Mouse (Mus musculus) thymus, adult 2 months (tissue): ENCODE measurements around the gene Dcps. TPM values are rescaled to one million over a fixed set of nuclear protein-coding genes. Genes with fewer than 3 reads are reported as not detected.

Experiments
- DNase-seq: peaks from one replicate; pipeline ENCODE4 v3.0.0; 2021
- H3K27ac ChIP-seq: fragments of 200-500 bp; 2 replicates; pipeline ENCODE4 v1.5.1; 2012; ENCODE audit warnings: low read length, control low read depth; ENCODE audit not compliant: control insufficient read depth, insufficient read depth
- H3K27me3 ChIP-seq: fragments of 200-500 bp; 2 replicates; pipeline ENCODE4 v1.6.1; 2012; ENCODE audit warnings: mild to moderate bottlenecking, low read length, moderate library complexity, mixed read lengths; ENCODE audit not compliant: control insufficient read depth, insufficient read depth
- H3K36me3 ChIP-seq: fragments of 200-500 bp; 2 replicates; pipeline ENCODE4 v1.6.1; 2012; ENCODE audit warnings: mild to moderate bottlenecking, low read length, moderate library complexity; ENCODE audit not compliant: control insufficient read depth, insufficient read depth
- H3K4me1 ChIP-seq: fragments of 200-500 bp; replicated peaks from 2 replicates; pipeline ENCODE4 v1.6.1; 2012; ENCODE audit warnings: low read length; ENCODE audit not compliant: control insufficient read depth, insufficient read depth
- H3K4me3 ChIP-seq: fragments of 200-500 bp; 2 replicates; pipeline ENCODE4 v1.5.1; 2012; ENCODE audit warnings: mild to moderate bottlenecking, low read length, control low read depth, moderate library complexity; ENCODE audit not compliant: control insufficient read depth, insufficient read depth
- CTCF ChIP-seq: fragments of 200-500 bp; IDR thresholded peaks from 2 replicates; pipeline ENCODE4 v1.5.1; 2012; ENCODE audit warnings: mild to moderate bottlenecking, control low read depth, low read length, moderate library complexity, borderline replicate concordance; ENCODE audit not compliant: control insufficient read depth, poor library complexity, insufficient read depth; ENCODE audit errors: extremely low read depth
- POLR2A ChIP-seq: fragments of 200-500 bp; IDR thresholded peaks from 2 replicates; pipeline ENCODE4 v1.6.1; 2012; ENCODE audit warnings: mild to moderate bottlenecking, low read length, control low read depth, moderate library complexity; ENCODE audit not compliant: control insufficient read depth, poor library complexity, insufficient read depth; ENCODE audit errors: extremely low read depth
- WGBS: fragments of 180-500 bp; shearing (Covaris S2); methylation state at CpG from one replicate; pipeline ENCODE4 v1.1.7; 2018; 5-methylcytosine and 5-hydroxymethylcytosine counted together
- polyA plus RNA-seq: library from polyadenylated mRNA; depleted of rRNA; stranded (reverse); fragments of >200 nt; gene quantifications from 2 replicates; pipeline ENCODE4 v1.2.3, GENCODE M21; 2012

Dcps gene
- polyA plus RNA-seq, 1 experiment: 65.2 TPM

DNA sequence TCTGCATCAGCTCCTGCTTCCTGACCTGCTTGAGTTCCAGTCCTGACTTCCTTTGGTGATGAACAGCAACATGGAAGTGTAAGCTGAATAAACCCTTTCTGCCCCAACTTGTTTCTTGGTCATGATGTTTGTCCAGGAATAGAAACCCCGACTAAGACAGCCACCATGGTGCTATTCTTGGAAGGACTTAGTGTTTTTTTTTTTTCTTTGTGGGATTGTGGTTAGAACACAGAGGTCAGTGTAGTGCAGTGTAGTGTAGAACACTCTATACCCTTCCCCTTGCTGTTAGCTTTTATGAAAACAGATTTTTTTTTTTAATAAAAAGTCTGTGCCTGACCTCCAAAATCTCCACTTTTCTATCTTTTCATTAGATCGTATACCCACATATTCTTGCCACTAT is 7.0 kb upstream of the Dcps start:
- no peaks in the 10 kb centered on the region for H3K36me3 ChIP-seq
- TF ChIP-seq CTCF (no peak), POLR2A (no peak)
- H3K27ac ChIP-seq: no peak overlapping the region
- peaks cover 2% of the 10 kb centered on the region; the same call in 1 of the 2 replicates for H3K4me1 ChIP-seq
- DNase-seq: no peak
- 45% methylated on average over 2 of the region's 2 CpGs for WGBS
- H3K27me3 ChIP-seq: no peaks in the 10 kb centered on the region
- no peak overlapping the region for H3K4me3 ChIP-seq

DNA sequence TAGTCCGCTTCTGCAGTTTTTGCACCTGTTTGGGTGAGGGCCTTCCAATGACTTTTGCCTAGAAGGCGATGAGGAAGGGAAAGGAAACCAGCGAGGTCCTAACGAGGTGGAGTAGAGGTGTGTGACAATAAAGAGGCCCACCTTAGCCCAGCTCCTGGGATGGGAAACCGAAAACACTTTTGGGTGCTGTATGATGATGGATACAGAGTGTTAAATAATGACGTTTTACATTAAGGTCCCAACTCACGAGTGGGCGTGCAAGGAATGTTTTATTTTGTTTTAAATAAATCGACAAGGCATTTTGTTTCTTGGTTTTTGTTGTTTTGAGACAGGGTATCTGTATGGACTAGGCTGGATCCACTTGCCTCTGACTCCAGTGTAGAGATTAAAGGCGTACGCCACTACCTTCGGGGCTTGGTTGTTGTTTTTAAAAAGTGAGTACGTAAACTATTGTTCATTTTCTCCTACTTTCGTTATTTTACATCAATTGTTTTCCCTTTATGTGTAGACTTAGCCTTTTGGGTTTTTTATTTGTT is 331 bp upstream of the Dcps start:
- Histone ChIP-seq H3K36me3 (no peaks in the 10 kb centered on the region), H3K27me3 (no peaks in the 10 kb centered on the region), H3K4me1 (peaks cover 4% of the 10 kb centered on the region), H3K27ac (no peak overlapping the region), H3K4me3 (peak overlapping the region; percentile 37)
- TF ChIP-seq CTCF: no peak
- no peak for DNase-seq
- WGBS: 43% methylated on average over 14 of the region's 14 CpGs

DNA sequence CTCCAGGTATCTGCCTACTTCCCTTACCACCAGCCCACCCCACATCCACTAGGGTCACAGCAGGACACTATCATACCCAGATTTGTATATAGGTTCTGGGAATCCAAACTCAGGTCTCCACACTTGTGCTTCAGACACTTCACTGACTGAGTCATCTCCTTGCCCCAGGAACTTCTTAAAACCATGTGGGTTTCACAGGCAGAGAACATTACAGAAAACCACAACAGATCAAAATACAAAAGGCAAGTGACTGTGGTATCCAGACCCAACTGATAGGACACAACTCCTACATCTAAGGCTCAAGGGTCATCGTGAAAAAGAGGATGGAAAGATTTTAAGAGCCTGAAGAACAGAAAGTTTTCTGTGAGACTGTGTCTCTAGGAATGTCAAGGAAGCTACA is 2.5 kb downstream of the Dcps start:
- TF ChIP-seq POLR2A: no peak
- no peak for TF ChIP-seq CTCF
- 16% methylated on average over 1 of the region's 1 CpGs for WGBS
- peaks cover 4% of the 10 kb centered on the region for H3K4me1 ChIP-seq
- DNase-seq: no peak
- peaks cover 7% of the 10 kb centered on the region; the same call in 1 of the 2 replicates for H3K36me3 ChIP-seq
- no peak overlapping the region for H3K27ac ChIP-seq
- no peak overlapping the region for H3K4me3 ChIP-seq
- no peaks in the 10 kb centered on the region for H3K27me3 ChIP-seq

DNA sequence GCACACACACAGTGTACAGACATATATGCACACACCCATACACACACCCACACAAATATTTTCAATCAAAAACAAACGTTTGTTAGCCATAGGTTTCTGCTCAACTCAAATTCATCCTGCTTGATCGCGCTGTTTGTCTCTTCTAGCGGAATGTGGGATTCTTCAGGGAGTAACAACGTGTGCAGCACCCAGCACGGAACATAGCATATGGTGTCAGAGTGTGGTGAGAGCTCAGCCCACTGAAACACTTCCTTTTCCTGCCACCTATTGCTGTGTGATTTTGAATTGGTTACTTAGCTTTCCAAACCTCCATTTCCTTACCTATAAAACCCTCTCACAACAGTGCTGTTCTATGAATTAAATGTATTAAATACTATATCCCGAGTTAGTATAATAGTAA is 5.8 kb downstream of the Dcps start:
- Histone ChIP-seq H3K36me3 (peaks cover 12% of the 10 kb centered on the region; the same call in 1 of the 2 replicates), H3K4me3 (no peak overlapping the region), H3K27me3 (no peaks in the 10 kb centered on the region), H3K27ac (no peak overlapping the region), H3K4me1 (peaks cover under 1% of the 10 kb centered on the region)
- DNase-seq: no peak
- no peak for TF ChIP-seq CTCF
- no peak for TF ChIP-seq POLR2A
- WGBS: 81% methylated on average over 7 of the region's 7 CpGs

DNA sequence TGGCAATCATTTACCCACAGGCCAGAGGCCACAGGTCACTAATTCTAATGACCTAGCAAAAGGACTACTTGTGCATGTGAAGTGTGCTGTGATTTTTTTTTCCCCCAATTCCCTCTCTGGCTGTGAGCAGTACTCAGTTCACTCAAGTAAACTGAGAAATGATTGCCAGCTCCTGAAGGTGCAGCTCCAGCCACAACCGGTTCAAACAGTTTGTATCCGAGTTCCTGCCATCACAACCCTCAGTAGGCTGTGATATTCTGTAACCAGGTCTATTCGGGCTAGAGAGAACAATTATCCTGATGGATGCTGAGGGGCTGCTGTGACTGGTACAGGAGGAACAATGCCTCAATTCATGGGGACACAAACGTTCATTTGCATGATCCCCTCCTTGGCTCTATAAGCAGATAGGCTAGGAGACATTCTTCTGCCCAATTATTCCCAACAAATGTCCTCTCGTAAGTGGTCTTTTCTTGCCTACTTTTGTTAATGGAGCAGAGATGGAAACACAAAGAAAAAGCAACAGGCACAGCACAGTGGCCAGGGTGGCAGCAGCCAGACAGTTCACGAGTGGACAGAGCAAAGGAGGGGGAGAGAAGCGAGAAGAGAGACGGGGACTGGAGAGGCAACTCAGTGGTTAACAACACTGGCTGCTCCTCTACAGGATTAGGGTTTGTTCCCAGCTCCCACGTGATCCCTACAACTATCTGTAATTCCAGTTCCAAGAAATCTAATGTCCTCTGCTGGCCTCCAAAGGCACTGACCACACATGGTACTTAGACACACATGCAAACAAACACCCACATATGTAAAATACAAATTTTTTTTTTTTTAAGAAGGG is 8.8 kb downstream of the Dcps start:
- 92% methylated on average over 9 of the region's 9 CpGs for WGBS
- no peak overlapping the region for H3K4me3 ChIP-seq
- peaks cover 16% of the 10 kb centered on the region for H3K36me3 ChIP-seq
- DNase-seq: no peak
- H3K27ac ChIP-seq: no peak overlapping the region
- TF ChIP-seq CTCF (no peak), POLR2A (no peak)
- no peaks in the 10 kb centered on the region for H3K27me3 ChIP-seq
- H3K4me1 ChIP-seq: no peaks in the 10 kb centered on the region

DNA sequence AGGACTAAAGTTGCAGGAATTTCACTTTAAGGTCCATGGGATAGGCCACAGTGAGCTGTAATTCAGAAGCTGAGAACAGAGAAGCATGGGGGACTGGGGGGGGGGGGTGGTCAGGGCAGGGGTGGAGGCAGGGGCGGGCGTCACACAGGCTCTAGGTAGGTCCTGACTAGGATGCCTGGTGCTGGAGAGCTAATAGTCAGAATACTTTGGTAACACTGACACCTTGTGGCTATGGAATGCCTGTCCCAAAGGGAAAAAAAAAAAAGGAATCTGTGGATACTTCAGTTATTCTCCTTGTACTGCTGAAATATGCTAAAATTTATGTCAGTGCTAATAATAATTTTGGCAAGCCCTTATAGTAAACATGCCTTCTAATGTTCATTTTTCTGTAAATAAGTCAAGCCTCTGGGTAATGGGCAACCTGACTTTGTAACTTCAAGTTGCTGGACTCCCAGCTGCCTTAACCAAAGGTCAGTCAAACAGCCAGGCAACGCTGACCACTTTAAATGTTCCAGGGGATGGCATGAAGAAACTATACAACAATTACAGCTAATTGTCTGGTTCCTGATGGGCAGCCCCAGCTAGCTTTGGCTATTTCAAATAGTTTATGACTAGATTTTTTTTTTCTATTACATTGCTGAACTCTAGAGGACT is 9.6 kb downstream of the Dcps start:
- peaks cover 16% of the 10 kb centered on the region for H3K36me3 ChIP-seq
- 76% methylated on average over 3 of the region's 3 CpGs for WGBS
- DNase-seq: no peak

More for the DNA sequence above, 9.6 kb downstream of the Dcps start:
- TF ChIP-seq POLR2A: no peak
- TF ChIP-seq CTCF: no peak
- no peak overlapping the region for H3K27ac ChIP-seq
- no peaks in the 10 kb centered on the region for H3K4me1 ChIP-seq
- H3K27me3 ChIP-seq: no peaks in the 10 kb centered on the region
- no peak overlapping the region for H3K4me3 ChIP-seq
